Mouse (Mus musculus): ENCODE measurements at regions not wholly inside any gene's neighbourhood (a gene's known extent, or its start where the extent isn't known, plus 50 kb on each side); places are given as distances from the start of the nearest gene placed in this dataset.

- DNase-seq (ENCODE audit: inconsistent age in 2 of 2, low spot score in 1 of 2) = no peak
Measured at GRCm38 (mm10) chr19:56653292-56653691, 68.7 kb upstream of the Adrb1 start.

GRCm38 (mm10) chr19:56655330-56655729 is 66.7 kb upstream of the Adrb1 start:
- no peak for DNase-seq (ENCODE audit: inconsistent age in 2 of 2, low spot score in 1 of 2)

GRCm38 (mm10) chr19:56660566-56661199 is 61.3 kb upstream of the Adrb1 start:
- DNase-seq (ENCODE audit: inconsistent age in 2 of 2, low spot score in 1 of 2) = no peak

GRCm38 (mm10) chr19:56663474-56664227 is 58.3 kb upstream of the Adrb1 start:
- no peak for DNase-seq (ENCODE audit: inconsistent age in 2 of 2, low spot score in 1 of 2)

GRCm38 (mm10) chr19:56664307-56664775 is 57.7 kb upstream of the Adrb1 start:
- DNase-seq (ENCODE audit: inconsistent age in 2 of 2, low spot score in 1 of 2) = no peak

- DNase-seq (ENCODE audit: inconsistent age in 2 of 2, low spot score in 1 of 2) = peak in 1 of 2 experiments; percentile 53
Measured at GRCm38 (mm10) chr19:56664944-56665663, 56.9 kb upstream of the Adrb1 start.

GRCm38 (mm10) chr19:56665972-56666371 is 56.0 kb upstream of the Adrb1 start:
- no peak for DNase-seq (ENCODE audit: inconsistent age in 2 of 2, low spot score in 1 of 2)

GRCm38 (mm10) chr19:56667903-56668302 is 54.1 kb upstream of the Adrb1 start:
- no peak for DNase-seq (ENCODE audit: inconsistent age in 2 of 2, low spot score in 1 of 2)

- DNase-seq (ENCODE audit: inconsistent age in 2 of 2, low spot score in 1 of 2) = no peak
Measured at GRCm38 (mm10) chr19:56668991-56669390, 53.0 kb upstream of the Adrb1 start.

- DNase-seq (ENCODE audit: inconsistent age in 2 of 2, low spot score in 1 of 2) = no peak
Measured at GRCm38 (mm10) chr19:56669468-56669867, 52.5 kb upstream of the Adrb1 start.
